Mouse (Mus musculus) regulatory T cell (primary cell): ENCODE results near the gene Prg3.

Source experiments
- in situ Hi-C: fragments of 300-600 bp; cut with MboI, MseI; formaldehyde crosslinking; loops from one replicate; pipeline ENCODE4 v1.15.1; 2025; ENCODE audit warnings: high pct_unique_total_duplicates

Gene Prg3

GRCm38 (mm10) chr2:84987930-84988329, at the start of gene Prg3:
Gene Prg3, plus strand, starts transcription at chr2:84988215.
- in situ Hi-C loops = no loop called here

GRCm38 (mm10) chr2:84938249-84938946, 49.6 kb upstream of the Prg3 start:
- in situ Hi-C loops = no loop called here

GRCm38 (mm10) chr2:84939306-84939705, 48.7 kb upstream of the Prg3 start:
- in situ Hi-C loops = no loop called here

GRCm38 (mm10) chr2:84939711-84940110, 48.3 kb upstream of the Prg3 start:
- in situ Hi-C loops = loop anchor here (5.0 kb wide), 1 partner anchor 103 kb away; no protein-coding TSS in a partner anchor

- in situ Hi-C loops = loop anchor here (5.0 kb wide), 1 partner anchor 101 kb away; no protein-coding TSS in a partner anchor
Measured at GRCm38 (mm10) chr2:84941332-84941731, 46.7 kb upstream of the Prg3 start.

DNA sequence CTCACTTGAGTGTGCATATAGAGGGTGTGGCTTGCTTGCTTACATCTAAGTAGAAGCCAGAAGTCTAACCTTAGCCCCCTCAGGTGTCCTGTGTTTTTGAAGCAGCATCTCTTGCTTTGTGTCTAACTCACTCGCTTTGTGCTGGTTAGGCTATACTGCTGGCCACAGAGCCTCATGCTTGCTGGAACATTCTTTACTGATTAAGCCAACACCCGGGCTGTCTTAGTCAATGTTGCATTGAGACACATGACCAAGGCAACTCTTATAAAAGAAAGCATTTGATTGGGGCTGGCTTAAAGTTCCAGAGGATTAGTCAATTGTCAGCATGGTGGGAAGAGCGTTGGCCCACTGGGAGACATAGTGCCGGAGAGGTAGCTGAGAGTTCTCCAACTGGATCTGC, 46.2 kb upstream of the Prg3 start:
- in situ Hi-C loops = loop anchor here (5.0 kb wide), 1 partner anchor 101 kb away; no protein-coding TSS in a partner anchor

GRCm38 (mm10) chr2:84947154-84947771, 40.8 kb upstream of the Prg3 start:
- in situ Hi-C loops = no loop called here

DNA sequence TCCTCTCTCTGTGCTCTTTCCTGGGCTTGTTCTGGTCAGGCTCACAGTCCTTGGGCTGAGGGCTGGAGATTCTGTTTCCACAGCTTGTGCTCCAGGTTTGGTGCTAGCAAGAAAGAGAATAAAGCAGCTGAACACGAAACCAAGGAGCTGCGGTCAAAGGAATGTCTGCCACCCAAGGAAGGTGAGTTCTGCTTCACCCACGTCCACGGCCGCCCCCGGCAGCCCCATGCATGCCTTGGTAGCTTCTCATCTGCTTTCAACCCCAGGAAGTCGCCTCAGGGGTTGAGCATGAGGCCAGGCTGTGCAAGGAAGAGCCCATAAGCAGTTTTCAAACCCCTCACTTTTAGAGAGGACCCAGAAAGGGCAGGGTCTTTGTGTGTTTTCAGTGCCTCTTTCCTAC, 39.8 kb upstream of the Prg3 start:
- in situ Hi-C loops = no loop called here

- in situ Hi-C loops = no loop called here
Measured at GRCm38 (mm10) chr2:84948721-84949120, 39.3 kb upstream of the Prg3 start.

DNA sequence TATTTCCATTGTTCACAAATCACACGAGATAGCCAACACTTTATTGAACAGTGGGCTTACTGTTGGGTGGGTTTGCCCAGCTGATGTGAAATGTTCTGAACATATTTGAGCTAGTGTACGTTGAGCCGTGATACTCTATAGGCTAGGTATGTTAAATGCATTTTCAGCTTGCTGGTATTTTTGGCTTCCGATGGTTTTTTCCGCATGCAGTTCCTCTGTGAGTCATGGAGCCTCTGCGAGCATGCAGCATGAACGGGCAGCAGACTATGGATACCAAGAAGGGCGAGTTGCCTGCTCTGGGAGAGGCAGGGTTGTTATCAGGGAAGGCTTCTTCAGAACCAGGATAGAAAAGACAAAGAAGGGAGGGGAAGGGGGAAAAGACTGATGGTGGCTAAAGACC, 37.0 kb upstream of the Prg3 start:
- in situ Hi-C loops = loop anchor here (10.0 kb wide), 1 partner anchor 1296 kb away; no protein-coding TSS in a partner anchor

DNA sequence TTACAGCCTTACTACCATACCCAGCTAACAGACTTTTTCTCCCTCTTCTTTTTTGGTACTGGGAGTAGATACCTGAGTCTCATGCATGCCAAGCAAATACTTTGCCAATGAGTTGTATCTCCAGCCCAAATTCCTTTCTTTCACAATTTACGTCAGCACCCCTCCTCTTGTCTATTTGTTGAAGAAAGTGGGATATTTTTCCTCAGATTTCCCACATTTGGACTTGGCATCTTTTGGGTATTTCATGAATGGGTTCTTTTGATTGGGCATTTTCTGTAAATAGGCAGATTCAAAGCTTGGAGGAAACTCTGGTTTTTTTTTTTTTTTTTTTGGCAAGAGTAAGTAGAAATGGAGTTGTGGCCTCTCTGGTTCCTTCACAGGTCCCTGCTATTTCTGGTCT, 35.8 kb upstream of the Prg3 start:
- in situ Hi-C loops = loop anchor here (10.0 kb wide), 1 partner anchor 1297 kb away; no protein-coding TSS in a partner anchor

- in situ Hi-C loops = loop anchor here (10.0 kb wide), 1 partner anchor 1298 kb away; no protein-coding TSS in a partner anchor
Measured at GRCm38 (mm10) chr2:84952693-84953092, 35.3 kb upstream of the Prg3 start.

DNA sequence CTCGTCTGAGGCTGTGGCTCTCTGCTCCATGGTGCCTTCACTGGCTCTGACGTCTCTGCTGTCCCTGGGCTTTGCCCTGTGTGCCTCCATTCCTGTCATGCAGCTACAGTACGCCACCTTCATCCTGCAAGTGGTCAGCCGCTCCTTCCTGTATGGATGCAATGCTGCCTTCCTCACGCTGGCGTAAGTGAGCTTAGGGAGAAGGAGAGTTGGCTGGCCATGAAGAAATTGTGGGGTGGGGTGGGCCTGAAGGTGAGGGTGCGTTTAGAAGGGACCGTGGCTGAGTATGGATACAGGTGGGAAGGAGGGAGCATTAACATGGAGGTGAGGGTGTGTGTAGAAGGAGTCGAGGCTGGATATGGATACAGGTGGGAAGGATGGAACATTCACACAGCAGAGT, 32.6 kb upstream of the Prg3 start:
- in situ Hi-C loops = loop anchor here (5.0 to 10.0 kb wide), 2 partner anchors 83 to 1301 kb away; no protein-coding TSS in a partner anchor

DNA sequence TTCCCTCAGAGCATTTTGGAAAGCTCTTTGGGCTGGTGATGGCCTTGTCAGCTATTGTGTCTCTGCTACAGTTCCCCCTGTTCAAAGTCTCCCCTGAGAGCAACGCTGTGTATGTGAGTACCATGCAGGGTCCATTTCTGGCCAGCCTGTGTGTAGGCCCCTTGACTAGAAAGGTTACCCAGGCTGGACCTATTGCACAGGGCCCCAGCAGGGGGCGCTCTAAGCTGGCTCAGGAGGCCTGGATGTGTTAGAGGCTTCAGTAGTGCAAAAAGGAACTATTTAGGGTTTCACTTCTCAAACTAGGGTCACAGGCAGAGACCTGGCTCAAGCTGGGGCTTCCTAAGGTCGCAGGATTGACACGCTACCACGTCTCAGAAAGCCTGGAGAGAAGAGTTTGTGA, 31.7 kb upstream of the Prg3 start:
- in situ Hi-C loops = loop anchor here (5.0 to 10.0 kb wide), 2 partner anchors 84 to 1301 kb away; no protein-coding TSS in a partner anchor

GRCm38 (mm10) chr2:84958588-84959264, 29.3 kb upstream of the Prg3 start:
- in situ Hi-C loops = loop anchor here (5.0 to 10.0 kb wide), 2 partner anchors 86 to 1304 kb away; no protein-coding TSS in a partner anchor

GRCm38 (mm10) chr2:84961300-84961699, 26.7 kb upstream of the Prg3 start:
- in situ Hi-C loops = no loop called here

DNA sequence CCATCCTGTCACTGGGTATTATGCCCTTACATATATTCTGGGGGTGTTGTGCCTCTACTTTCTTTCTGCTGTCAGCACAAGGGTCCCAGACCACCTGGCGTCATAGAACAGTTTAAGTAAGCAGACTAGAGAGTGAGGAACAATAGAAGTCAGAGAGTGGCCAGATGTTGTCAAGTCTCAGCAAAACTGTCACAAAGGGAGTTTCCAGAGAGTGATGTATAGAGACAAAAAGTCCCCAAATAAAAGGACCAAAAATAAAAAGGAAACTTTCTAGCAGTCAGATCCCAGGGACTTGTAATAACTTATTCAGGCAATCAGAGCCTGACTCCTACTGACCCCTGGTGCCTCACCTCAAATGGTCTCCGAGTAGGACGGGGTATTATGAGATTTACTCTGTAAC, 26.1 kb upstream of the Prg3 start:
- in situ Hi-C loops = no loop called here

DNA sequence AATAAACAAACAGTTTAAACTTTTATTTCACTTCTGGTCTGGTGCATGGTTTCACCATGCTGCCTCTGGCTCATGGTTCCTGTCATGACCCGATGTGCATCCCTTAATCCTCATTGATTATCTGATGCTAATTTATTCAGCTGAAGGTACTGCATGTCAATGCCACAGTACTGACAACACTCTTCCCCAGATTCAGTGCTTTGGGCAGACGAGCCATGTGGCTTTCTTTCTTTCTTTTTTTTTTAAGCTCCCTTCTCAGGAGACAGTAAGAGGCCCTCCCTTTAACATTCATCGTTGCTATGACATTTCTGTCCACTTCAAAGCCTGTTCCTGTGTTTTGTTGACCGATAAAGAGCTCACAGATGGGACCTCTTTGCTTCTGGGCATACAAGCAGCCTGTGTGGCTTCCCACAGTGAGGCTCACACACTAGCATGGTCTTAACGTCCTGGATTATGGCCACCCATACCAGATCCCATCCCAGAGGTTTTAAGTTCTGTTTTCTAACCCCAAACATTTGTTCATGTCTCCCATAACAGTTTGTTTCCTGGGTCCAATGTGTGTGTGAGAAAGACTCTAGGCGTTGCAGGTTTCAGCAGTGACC, 25.0 kb upstream of the Prg3 start:
- in situ Hi-C loops = no loop called here

GRCm38 (mm10) chr2:84964111-84964801, 23.8 kb upstream of the Prg3 start:
- in situ Hi-C loops = no loop called here

DNA sequence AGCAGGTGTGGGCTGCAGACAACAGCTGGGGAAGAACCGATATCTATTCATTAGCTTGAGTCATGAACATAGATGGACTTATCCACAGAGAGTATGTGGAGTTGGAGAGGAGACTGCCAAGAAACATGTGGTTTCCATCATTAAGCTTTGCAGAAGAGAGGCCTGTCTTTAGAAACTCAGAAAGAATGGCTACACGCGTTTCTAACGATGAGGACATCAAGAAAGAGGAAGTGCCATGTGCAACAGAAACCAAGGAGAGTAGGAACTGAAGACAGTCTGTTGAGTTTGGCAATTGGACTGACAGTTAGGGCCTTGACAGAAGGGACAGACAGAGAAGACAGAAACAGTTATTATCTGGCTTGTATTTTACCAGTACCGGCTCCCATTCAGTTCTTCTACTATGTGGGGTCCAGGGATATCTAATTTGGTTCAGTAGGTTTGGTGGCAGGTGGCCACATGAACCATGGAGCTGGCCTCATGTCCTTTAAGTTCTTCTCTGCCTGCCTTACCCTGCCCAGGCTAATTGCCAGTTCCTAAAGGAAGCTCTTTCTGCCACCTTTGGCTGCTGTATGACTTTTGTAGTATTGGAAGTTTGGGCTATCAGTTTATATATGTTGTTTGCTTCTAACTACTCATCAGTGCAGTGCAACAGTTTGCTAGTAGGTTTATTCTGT, 20.6 kb upstream of the Prg3 start:
- in situ Hi-C loops = no loop called here

DNA sequence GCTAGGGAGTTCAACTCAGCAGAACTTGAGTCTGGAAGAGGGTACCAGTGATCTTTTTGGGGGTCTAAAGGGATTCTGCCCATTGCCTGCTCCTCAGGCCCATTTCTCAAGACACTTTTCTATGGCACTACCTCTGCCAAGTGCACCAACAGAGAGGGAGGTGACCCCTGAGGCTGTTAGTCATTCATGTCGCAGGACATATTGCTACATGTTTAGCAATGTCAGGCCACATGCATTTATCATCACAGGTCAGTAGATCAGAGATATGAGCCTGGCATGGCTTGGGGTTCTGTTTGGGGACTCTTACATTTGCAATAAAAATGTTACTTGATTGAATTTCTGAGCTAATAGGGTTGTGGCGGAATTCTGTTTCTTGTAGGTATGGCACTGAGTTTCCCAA, 12.4 kb upstream of the Prg3 start:
- in situ Hi-C loops = no loop called here
